Mouse (Mus musculus) liver, adult 2 months (tissue): Measurements from ENCODE around the gene St7.

Source experiments
- CTCF ChIP-seq: fragments of 200-500 bp; IDR thresholded peaks from 2 replicates; pipeline ENCODE4 v1.5.1; 2011; ENCODE audit warnings: low read depth, low read length, control low read depth
- POLR2A ChIP-seq: fragments of 200-500 bp; IDR thresholded peaks from 2 replicates; pipeline ENCODE4 v1.6.1; 2011; ENCODE audit warnings: low read length, control low read depth; ENCODE audit not compliant: insufficient read depth; ENCODE audit errors: extremely low read depth

GRCm38 (mm10) chr6:17675019-17675756 is 17.5 kb upstream of the St7 start:
- TF ChIP-seq POLR2A (no peak), CTCF (peak; percentile 67)
